Mouse (Mus musculus): ENCODE data around the gene Cdhr2.

The Cdhr2 gene

DNA sequence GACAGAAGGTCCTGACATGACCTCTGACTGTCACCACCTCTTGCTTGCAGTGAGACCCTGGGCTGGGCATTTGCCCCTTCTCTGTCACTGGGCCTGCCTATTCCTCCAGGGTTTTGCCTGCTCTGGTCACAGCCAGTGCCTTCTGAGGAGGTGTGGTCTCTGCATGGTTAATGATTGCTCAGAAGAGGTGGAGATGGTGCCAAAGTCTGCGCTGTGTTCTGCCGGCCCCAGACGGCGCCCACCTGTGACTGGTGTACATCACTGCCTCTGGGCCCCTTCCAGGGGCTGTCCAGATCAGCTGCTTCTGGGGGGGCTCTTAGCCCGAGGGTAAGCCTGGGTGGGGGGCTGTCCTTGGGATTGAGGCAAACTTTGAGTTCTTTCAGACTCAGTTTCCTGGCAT lies at the start of gene Cdhr2:
Cdhr2 (plus strand) TSS at position 219 of the 400 bp plus-strand sequence.
- no peak for DNase-seq

GRCm38 (mm10) chr13:54660877-54661276 lies 40.4 kb upstream of the Cdhr2 start:
- no peak for DNase-seq

GRCm38 (mm10) chr13:54661358-54661757 lies 39.9 kb upstream of the Cdhr2 start:
- DNase-seq, result no peak

DNA sequence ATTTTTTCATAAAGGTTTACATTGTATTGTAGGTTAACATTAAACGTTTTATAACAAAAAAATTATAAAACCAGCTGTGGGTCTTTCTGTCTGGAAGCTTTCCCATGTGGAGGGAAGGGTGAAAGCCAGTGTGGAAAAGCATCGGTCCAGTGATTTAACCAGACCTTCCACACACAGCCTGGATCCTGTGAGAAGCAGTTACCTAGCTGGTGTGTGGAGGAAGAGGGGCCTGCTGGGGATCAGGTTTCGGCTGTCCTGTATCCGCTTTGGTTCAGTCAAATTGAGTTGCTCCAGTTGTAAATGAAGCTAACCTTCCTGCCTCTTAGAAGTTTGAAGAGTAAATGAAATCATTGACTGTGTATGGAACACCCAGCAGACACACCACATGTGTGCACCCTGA lies 37.3 kb upstream of the Cdhr2 start:
- no peak for DNase-seq

- DNase-seq, result no peak
Observed at GRCm38 (mm10) chr13:54664509-54664908, 36.8 kb upstream of the Cdhr2 start.

- DNase-seq, result no peak
Observed at GRCm38 (mm10) chr13:54665062-54665461, 36.2 kb upstream of the Cdhr2 start.

GRCm38 (mm10) chr13:54670491-54670890 lies 30.8 kb upstream of the Cdhr2 start:
- no peak for DNase-seq

- no peak for DNase-seq
Observed at GRCm38 (mm10) chr13:54675895-54676590, 25.2 kb upstream of the Cdhr2 start.

DNA sequence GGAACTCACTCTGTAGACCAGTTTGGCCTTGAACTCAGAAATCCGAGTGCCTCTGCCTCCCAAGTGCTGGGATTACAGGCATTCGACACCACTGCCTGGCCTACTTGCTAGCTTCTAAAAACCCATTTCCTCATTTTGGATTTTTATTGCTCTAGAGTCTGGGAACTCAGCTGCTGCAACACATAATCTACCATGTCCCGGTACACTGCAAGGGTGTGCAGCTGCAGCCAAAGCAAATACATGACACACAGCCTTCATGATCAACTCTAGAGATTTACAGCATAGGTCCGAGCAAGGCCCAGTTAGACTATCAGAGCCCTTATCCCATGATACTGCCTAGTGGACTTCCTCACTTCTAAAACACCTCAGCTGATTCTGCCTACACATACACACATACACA lies 23.0 kb upstream of the Cdhr2 start:
- no peak for DNase-seq

DNA sequence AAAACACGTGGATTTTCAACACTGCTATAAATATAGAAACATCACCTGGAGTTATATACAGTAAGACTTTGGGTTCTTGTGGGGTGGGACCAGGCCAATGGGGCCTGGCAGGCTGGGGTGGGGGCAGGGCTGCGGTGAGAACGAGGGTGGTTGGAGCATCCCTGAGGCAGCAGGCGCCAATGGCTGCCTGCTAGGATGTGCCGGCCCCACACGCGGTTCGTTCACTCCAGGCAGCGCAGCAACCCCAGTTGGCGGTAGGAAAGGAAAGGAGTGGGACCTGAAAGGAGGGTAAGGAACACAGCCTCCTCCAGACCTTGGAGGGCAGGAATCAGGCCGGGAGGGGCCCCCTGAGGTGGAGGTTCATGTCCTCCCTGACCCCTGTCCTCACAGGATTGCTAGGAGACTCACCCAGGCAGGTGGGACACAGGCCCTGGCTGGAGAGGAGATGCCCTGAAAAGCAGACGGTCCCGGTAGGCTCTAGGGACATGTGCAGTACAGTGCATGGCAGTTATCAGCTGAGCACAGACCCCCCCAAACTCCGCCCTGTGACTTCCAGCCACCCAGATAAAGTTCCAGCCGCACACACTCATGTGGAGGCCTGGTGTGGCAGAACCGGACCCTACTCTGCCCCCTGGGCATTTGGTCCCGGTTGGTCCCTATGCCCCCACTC lies 20.9 kb upstream of the Cdhr2 start:
- DNase-seq, result no peak

DNA sequence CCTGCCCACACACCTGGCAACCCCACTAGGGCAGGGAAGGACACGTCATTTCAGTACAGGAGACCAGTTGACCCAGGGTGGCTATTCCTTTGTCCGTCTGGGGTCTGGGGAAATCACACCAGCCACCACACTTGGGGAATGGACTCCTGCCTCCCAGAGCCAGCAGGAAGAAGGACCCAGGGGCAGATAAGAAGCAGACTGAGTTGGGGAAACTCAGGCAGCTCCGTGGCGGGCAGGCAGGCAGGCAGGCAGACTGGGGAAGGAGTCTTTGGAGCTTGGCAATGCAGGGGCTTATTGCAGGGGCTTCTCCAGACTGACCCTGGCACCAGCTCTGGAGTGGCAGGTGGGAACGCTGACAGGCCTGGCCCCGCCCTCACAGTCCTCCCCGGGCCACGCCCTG lies 20.0 kb upstream of the Cdhr2 start:
- DNase-seq, result no peak

GRCm38 (mm10) chr13:54683301-54683700 lies 18.0 kb upstream of the Cdhr2 start:
- peak; percentile 7 to 30 for DNase-seq

DNA sequence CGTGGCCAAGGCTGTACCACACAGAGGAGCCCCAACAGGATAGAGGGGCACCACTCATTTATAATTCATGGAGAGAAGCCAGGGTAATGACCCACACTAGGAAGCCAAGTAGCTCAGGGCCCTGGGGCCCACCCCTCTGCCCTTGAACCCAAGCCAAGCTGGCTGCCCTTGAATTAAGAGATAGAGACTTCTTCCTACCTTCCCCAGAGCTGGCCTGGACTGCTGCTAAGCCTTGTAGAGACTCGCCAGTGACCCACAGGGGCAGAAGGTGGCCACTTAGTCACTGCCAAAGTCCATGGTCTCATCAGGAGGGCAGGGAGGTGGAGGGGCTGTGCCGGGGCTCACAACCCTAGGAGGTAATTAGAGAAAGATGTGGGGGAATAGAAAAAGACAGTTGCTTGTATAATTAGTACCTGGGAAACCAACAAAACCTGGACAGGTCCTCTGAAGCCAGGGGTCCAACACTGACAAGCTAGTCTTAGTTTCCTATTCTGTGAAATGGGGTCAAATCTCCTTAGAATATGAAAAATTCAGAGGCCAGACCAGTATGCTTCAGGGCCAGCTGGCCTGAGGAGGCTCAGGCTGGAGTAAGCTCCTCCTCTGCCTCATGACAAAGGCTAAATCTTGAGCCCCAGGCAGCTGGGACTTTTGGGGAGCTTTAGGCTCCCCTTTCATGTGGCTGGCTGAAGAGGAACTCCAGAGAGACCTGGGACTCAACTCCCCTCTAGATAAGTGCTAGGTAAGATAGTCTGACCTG lies 16.9 kb upstream of the Cdhr2 start:
- DNase-seq, result peak; percentile 13 to 20

DNA sequence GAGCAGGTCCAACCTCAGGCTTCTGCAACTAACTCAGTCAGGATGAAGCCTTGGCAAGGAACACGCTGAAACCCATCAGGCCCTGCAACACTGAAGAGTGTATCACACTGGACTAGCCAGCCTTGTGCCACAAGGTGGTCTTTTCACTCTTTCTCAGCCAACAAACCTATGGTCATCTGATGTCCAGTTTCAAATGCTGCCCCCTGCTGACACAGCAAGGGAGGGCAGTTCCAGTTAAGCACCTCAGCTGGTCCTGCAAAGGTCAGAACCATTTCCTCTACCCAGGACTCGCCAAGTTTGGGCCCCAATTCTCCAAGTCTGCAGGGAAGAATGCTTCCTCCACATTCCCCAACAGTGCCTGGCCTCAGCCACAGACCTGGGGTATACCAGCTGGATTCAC lies 16.1 kb upstream of the Cdhr2 start:
- peak; percentile 52 to 61 for DNase-seq

GRCm38 (mm10) chr13:54686139-54687053 lies 14.9 kb upstream of the Cdhr2 start:
- DNase-seq, result peak in 1 of 2 experiments; percentile 19

DNA sequence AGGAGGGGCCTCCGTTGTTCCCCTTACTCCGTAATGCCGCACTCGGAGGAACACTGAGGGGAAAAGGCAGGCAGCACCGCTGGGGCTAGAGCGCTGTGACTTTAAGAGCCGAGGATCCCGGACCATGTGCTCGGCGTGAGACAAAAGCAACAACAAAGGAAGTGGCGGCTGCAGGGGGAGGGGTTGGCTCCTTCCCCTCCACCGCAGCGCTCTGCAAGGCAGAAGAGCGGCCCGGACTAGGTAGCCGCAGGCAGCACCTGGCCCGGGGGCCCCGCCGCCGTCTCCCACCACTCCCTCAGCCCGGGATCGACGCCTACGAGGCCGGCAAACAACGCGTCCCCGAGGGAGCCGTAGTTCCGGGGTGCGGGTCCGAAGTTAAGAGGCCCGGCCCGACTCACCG lies 14.2 kb upstream of the Cdhr2 start:
- peak; percentile 74 to 75 for DNase-seq

DNA sequence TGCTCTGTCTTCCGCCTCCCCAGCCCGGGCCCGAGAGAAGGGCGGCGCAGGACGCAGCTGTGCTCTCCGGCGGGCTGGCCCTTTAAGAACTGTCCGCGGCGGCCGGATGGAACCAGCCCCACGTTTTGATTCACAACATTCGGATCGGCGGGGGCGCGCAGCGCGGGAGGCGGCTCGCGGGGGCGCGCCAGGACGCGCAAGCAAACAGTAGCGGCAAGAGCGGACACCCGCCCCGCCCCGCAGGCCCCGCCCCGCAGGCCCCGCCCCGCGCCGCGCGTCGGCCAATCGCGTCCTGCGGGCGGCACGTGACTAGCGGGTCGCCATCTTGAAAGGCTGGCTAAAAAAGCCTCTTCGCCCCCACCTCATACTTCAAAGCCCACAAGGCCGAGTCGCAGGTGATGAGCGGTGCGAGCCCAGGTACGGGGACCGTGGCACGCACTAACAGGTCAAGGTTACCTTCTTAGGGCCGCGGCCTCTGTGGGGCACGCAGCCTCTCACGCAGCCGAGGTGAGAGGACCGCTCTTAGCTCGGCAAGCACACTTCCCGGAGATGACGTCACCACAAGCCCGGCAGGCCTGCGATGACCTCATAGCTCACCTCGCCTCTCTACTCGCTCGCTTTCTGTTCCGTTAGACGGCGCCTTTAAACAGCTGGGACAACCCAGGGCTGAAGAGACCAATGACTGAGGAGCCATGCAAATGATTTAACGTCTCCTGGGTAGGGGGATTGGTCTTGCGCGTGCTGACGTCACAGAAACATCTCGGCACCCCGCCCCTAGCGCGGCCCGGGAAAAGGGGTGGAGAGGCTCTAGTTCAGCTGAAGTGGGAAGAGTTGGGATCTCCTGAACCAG lies 13.5 kb upstream of the Cdhr2 start:
- peak; percentile 97 to 99 for DNase-seq

DNA sequence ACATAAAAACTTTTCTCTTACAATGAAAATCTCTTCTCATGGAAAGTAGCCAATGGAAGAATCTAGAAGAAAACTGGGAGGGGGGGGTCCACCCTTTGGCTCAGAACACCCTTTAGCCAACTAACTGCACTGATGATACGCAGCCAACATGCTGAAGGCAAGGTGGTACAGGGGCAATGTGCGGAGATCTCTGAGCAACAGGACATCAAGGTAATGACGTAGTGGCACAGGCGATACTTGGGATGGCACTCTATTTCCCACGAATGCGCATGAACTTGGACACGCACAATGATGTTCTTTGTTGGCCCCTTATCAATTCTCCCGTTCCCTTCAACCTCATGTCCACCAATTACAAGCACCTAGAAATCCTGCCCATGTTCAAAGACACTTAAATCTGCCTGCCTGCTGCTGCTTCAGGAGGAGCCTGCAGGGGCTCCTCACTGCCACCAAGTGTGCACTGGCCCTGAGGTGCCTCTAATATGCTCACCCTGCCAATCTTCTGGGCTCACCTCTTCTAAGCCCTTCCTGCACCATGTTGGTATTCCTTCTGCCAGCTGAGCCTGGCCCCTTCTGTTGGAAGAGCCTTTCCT lies 11.0 kb upstream of the Cdhr2 start:
- peak in 1 of 2 experiments; percentile 8 for DNase-seq

DNA sequence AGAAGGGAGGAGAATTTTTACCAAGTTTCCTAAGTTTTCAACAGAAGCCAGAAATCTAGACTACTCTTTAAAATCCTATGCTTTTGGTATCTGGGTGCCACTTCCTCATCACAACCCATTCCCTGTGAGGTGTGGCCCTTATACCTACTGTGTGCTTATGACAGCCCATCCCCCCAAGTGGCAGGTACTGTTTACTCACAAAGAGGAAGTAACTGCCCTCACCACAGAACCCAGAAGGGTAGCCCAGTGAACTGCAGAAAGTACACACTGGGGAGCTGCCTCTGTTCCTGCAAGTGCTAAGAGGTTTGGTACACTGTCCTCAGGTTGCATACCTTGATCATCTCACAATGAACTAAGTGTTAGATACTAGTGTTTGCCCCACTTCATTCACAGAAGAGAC lies 9.5 kb upstream of the Cdhr2 start:
- DNase-seq, result no peak

- DNase-seq, result no peak
Observed at GRCm38 (mm10) chr13:54692711-54693557, 8.3 kb upstream of the Cdhr2 start.

Data from cerebellum, adult 18-20 months (tissue).